Mouse (Mus musculus): ENCODE measurements around the gene Cd96. TPM values are rescaled to one million over a fixed set of nuclear protein-coding genes. Genes with fewer than 3 reads are reported as not detected.

Gene Cd96
- polyA plus RNA-seq, 1 experiment from 2014 or later, result 0.06 TPM

Other genes starting within 250 kb of the Cd96 start
- gene Phldb2, start 166.7 kb downstream of the Cd96 start, polyA plus RNA-seq (2015; fragmentation: Nextera tagmentation; extraction: Ambion mirVana), result 6.8 and 7.9 TPM in 2 replicates
- 16.1 and 16.6 TPM in 2 replicates for gene Plcxd2, start 110.0 kb downstream of the Cd96 start, polyA plus RNA-seq (2015; fragmentation: Nextera tagmentation; extraction: Ambion mirVana)
- gene Gm4737, start 34.8 kb upstream of the Cd96 start, polyA plus RNA-seq (2015; fragmentation: Nextera tagmentation; extraction: Ambion mirVana), result 2.0 and 4.1 TPM in 2 replicates

All from hindbrain, embryonic 16.5 days (tissue).